Mouse (Mus musculus): ENCODE data around the gene Mucl3.

GRCm38 (mm10) chr17:35673416-35674035 lies 30.0 kb upstream of the Mucl3 start, which contains the start of gene Gtf2h4:
- TF ChIP-seq CTCF (IDR thresholded peaks at IDR 0.05; ENCODE audit: extremely low read depth, insufficient read depth, insufficient read length, insufficient replicate concordance) = no peak
- TF ChIP-seq POLR2A (IDR thresholded peaks at IDR 0.05; ENCODE audit: low read depth, low read length) = no peak
